Mouse (Mus musculus) liver, postnatal 0 days (tissue): Measurements from ENCODE around the gene Abat. TPM values are rescaled to one million over a fixed set of nuclear protein-coding genes. Genes with fewer than 3 reads are reported as not detected.

ENCODE experiments used
- ATAC-seq: fragments of 200-750 bp; cut with Nextera tagmentation; 2 replicates; pipeline ENCODE4 v1.8.0; 2017; ENCODE audit warnings: mild to moderate bottlenecking, moderate library complexity
- DNase-seq: peaks from one replicate; pipeline ENCODE4 v3.0.0-alpha.2; 2016
- H3K27ac ChIP-seq: fragments of 300-500 bp; sonication (generic); 2 replicates; pipeline ENCODE4 v1.5.1; 2014; ENCODE audit warnings: antibody characterized with exemption, moderate library complexity, mild to moderate bottlenecking, low read depth
- H3K27me3 ChIP-seq: fragments of 300-500 bp; sonication (generic); 2 replicates; pipeline ENCODE4 v1.6.1; 2014; ENCODE audit warnings: low read length, control low read depth, mixed read lengths; ENCODE audit not compliant: insufficient read depth
- H3K36me3 ChIP-seq: fragments of 300-500 bp; sonication (generic); replicated peaks from 2 replicates; pipeline ENCODE4 v1.6.1; 2014; ENCODE audit warnings: mild to moderate bottlenecking, control low read depth, low read length, moderate library complexity, mixed read lengths; ENCODE audit not compliant: insufficient read depth
- H3K4me1 ChIP-seq: fragments of 300-500 bp; sonication (generic); 2 replicates; pipeline ENCODE4 v1.6.1; 2014; ENCODE audit warnings: antibody characterized with exemption, mild to moderate bottlenecking, control low read depth; ENCODE audit not compliant: insufficient read depth
- H3K4me2 ChIP-seq: fragments of 300-500 bp; sonication (generic); 2 replicates; pipeline ENCODE4 v1.6.1; 2014; ENCODE audit warnings: low read depth, mild to moderate bottlenecking, low read length, moderate library complexity, mixed read lengths
- H3K4me3 ChIP-seq: fragments of 300-500 bp; sonication (generic); 2 replicates; pipeline ENCODE4 v1.5.1; 2014; ENCODE audit warnings: low read depth, low read length
- H3K9ac ChIP-seq: fragments of 300-500 bp; sonication (generic); replicated peaks from 2 replicates; pipeline ENCODE4 v1.6.1; 2014; ENCODE audit warnings: mild to moderate bottlenecking, moderate library complexity
- H3K9me3 ChIP-seq: fragments of 300-500 bp; sonication (generic); 2 replicates; pipeline ENCODE4 v1.6.1; 2016; ENCODE audit warnings: mild to moderate bottlenecking, control low read depth, low read length, mixed read lengths
- CTCF ChIP-seq: sonication (generic); IDR thresholded peaks from 2 replicates; pipeline ENCODE4 v1.5.1; 2016; ENCODE audit warnings: antibody characterized with exemption, low read depth
- EP300 ChIP-seq: IDR thresholded peaks from 2 replicates; pipeline ENCODE4 v1.6.1; 2016; ENCODE audit warnings: antibody characterized with exemption, low read depth, mild to moderate bottlenecking
- WGBS: fragments of 180-500 bp; shearing (Covaris S2); extraction: QIAGEN DNeasy Blood & Tissue Kit; methylation state at CpG from one replicate; pipeline ENCODE4 v1.1.7; 2014; ENCODE audit not compliant: insufficient replicate concordance; 5-methylcytosine and 5-hydroxymethylcytosine counted together
- polyA plus RNA-seq: library from polyadenylated mRNA; unstranded; fragments of >200 nt; fragmentation: Nextera tagmentation; extraction: Ambion mirVana; gene quantifications from 2 replicates; pipeline ENCODE4 v1.2.1, GENCODE M21; 2015

The Abat gene
- polyA plus RNA-seq, 1 experiment from 2014 or later = 37.8 TPM

GRCm38 (mm10) chr16:8619659-8620314 is 106.6 kb downstream of the Abat start:
- TF ChIP-seq CTCF = no peak
- no peak for TF ChIP-seq EP300
- Histone ChIP-seq H3K4me2 (no peak overlapping the region), H3K36me3 (peaks cover 5% of the 10 kb centered on the region; the same call in 1 of the 2 replicates), H3K27me3 (no peaks in the 10 kb centered on the region), H3K4me3 (no peak overlapping the region), H3K9me3 (no peaks in the 10 kb centered on the region), H3K9ac (no peak overlapping the region), H3K4me1 (peaks cover 4% of the 10 kb centered on the region; the same call in 1 of the 2 replicates), H3K27ac (0 out of 2 replicates have a peak overlapping the region, but pooled peaks have one; percentile 22)
- DNase-seq (no peak), ATAC-seq (peak; percentile 77)
- 58% methylated on average over 10 of the region's 10 CpGs for WGBS

- WGBS = 75% methylated on average over 16 of the region's 16 CpGs
- no peaks in the 10 kb centered on the region for H3K9me3 ChIP-seq
- no peak overlapping the region for H3K4me2 ChIP-seq
- peaks cover 5% of the 10 kb centered on the region; the same call in 1 of the 2 replicates for H3K36me3 ChIP-seq
- DNase-seq (no peak), ATAC-seq (peak; percentile 47; the same call in 1 of the 2 replicates)
- TF ChIP-seq CTCF (no peak), EP300 (no peak)
- no peaks in the 10 kb centered on the region for H3K27me3 ChIP-seq
- H3K4me3 ChIP-seq = no peak overlapping the region
- H3K4me1 ChIP-seq = peaks cover 4% of the 10 kb centered on the region; the same call in 1 of the 2 replicates
- H3K27ac ChIP-seq = 0 out of 2 replicates have a peak overlapping the region, but pooled peaks have one; percentile 7
- H3K9ac ChIP-seq = no peak overlapping the region
Measured at GRCm38 (mm10) chr16:8620315-8621115, 107.3 kb downstream of the Abat start.

- DNase-seq = no peak
- no peak for TF ChIP-seq EP300
- TF ChIP-seq CTCF = no peak
- Histone ChIP-seq H3K9me3 (no peaks in the 10 kb centered on the region), H3K4me3 (no peak overlapping the region), H3K4me1 (no peaks in the 10 kb centered on the region), H3K27ac (no peak overlapping the region), H3K36me3 (peaks cover 10% of the 10 kb centered on the region), H3K9ac (no peak overlapping the region), H3K27me3 (no peaks in the 10 kb centered on the region), H3K4me2 (no peak overlapping the region)
- 73% methylated on average over 2 of the region's 2 CpGs for WGBS
- ATAC-seq = no peak
Measured at GRCm38 (mm10) chr16:8630419-8630818, 117.2 kb downstream of the Abat start.

DNA sequence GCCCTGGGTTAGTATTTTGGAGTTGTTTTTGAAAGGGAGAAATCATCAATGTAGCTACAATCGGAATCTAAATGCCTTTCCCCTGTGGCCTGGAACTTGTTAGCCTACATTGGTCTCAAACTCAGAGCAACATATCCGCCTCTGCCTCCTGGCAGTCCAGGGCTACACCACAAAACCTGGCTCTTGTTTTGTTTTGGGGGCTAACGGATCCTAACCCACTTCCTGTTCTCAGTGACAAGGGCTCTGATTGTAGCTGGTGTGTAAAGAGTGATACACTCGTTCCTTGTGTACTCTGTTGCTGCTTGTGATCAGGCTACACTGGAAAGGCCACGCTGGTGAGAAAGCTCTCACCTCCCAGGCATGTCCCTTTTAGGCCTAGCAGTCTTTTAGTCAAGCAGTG is 118.2 kb downstream of the Abat start:
- no peak for DNase-seq
- peaks cover 8% of the 10 kb centered on the region for H3K4me1 ChIP-seq
- 52% methylated on average over 5 of the region's 5 CpGs for WGBS

GRCm38 (mm10) chr16:8636867-8637216 is 123.6 kb downstream of the Abat start:
- Histone ChIP-seq H3K4me2 (peak overlapping the region; percentile 88), H3K9ac (peak overlapping the region; percentile 89), H3K9me3 (no peaks in the 10 kb centered on the region), H3K4me1 (peaks cover 31% of the 10 kb centered on the region), H3K4me3 (peak overlapping the region; percentile 93), H3K27ac (peak overlapping the region; percentile 98), H3K27me3 (no peaks in the 10 kb centered on the region), H3K36me3 (peaks cover 22% of the 10 kb centered on the region)
- 0% methylated on average over 13 of the region's 13 CpGs for WGBS
- peak; percentile 28 for ATAC-seq
- DNase-seq = no peak
- TF ChIP-seq CTCF = no peak
- no peak for TF ChIP-seq EP300

More for the DNA sequence above, 118.2 kb downstream of the Abat start:
- Histone ChIP-seq H3K9me3 (no peaks in the 10 kb centered on the region), H3K4me3 (no peak overlapping the region), H3K27me3 (no peaks in the 10 kb centered on the region), H3K36me3 (peaks cover 16% of the 10 kb centered on the region), H3K9ac (no peak overlapping the region), H3K4me2 (no peak overlapping the region), H3K27ac (no peak overlapping the region)
- ATAC-seq = no peak
- TF ChIP-seq EP300 (no peak), CTCF (no peak)
